Mouse (Mus musculus) erythroblast, embryonic 14.5 days (primary cell): ENCODE results near the gene Fblim1. TPM values are rescaled to one million over a fixed set of nuclear protein-coding genes. Genes with fewer than 3 reads are reported as not detected.

Experiments used
- H3K27me3 ChIP-seq: 2 replicates; pipeline ENCODE4 v1.6.1; 2012; ENCODE audit warnings: inconsistent platforms; ENCODE audit not compliant: control insufficient read depth
- H3K36me3 ChIP-seq: 2 replicates; pipeline ENCODE4 v1.6.1; 2012; ENCODE audit warnings: mild to moderate bottlenecking, inconsistent platforms; ENCODE audit not compliant: control insufficient read depth
- H3K4me1 ChIP-seq: 2 replicates; pipeline ENCODE4 v1.6.1; 2012; ENCODE audit warnings: inconsistent platforms; ENCODE audit not compliant: control insufficient read depth
- H3K4me3 ChIP-seq: replicated peaks from 2 replicates; pipeline ENCODE3; 2012; ENCODE audit warnings: moderate library complexity, mild to moderate bottlenecking, inconsistent platforms
- H3K9me3 ChIP-seq: 2 replicates; pipeline ENCODE4 v1.6.1; 2012; ENCODE audit warnings: low read length, inconsistent platforms, mixed read lengths; ENCODE audit not compliant: control insufficient read depth
- GATA1 ChIP-seq: IDR thresholded peaks from 2 replicates; pipeline ENCODE4 v1.6.1; 2012; ENCODE audit warnings: low read length, inconsistent platforms, mixed read lengths
- TAL1 ChIP-seq: IDR thresholded peaks from 3 replicates; pipeline ENCODE4 v1.6.1; 2012; ENCODE audit warnings: low read length, inconsistent platforms, mixed read lengths
- polyA plus RNA-seq: library from polyadenylated mRNA; stranded (reverse); fragments of >175 nt; gene quantifications from 2 replicates; pipeline ENCODE4 v1.2.3, GENCODE M21; 2012

The Fblim1 gene
- polyA plus RNA-seq, 1 experiment: 0.02 TPM

DNA sequence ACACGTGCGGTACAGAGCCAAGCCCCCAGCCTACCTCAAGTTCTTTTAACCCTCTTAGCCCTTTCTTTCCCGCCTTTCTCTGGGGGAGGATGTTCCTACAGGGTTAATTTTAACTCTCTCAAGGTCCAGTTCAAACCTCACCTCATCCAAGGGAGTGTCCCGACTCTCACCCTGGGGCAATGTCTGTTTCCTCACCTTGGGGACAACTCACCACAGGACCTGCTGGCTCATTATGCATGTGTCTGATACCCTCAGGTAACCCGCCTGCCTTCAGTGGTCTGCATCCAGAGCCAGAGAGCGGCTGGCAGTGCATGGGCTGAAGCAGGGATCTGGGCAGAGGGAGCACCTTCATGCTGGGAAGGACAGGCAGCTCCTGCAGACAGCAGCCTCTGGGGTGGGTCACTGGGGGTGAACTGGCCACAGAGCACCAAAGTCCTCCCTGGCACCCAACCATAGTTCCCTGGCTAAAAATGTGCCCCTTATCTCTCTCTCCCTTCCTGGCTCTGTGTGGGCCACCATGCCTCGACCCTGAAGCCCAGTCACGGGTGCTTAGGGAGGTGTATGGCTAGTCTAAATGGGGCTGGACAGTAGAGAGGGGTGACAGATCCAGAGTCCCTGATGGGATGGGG is 9.1 kb downstream of the Fblim1 start:
- peaks cover 54% of the 10 kb centered on the region for H3K27me3 ChIP-seq
- no peaks in the 10 kb centered on the region for H3K9me3 ChIP-seq
- no peak for TF ChIP-seq GATA1
- TF ChIP-seq TAL1: no peak
- H3K36me3 ChIP-seq: no peaks in the 10 kb centered on the region
- H3K4me3 ChIP-seq: no peak overlapping the region
- no peaks in the 10 kb centered on the region for H3K4me1 ChIP-seq

GRCm38 (mm10) chr4:141595605-141596268 is 10.2 kb downstream of the Fblim1 start:
- Histone ChIP-seq H3K9me3 (no peaks in the 10 kb centered on the region), H3K4me3 (no peak overlapping the region), H3K27me3 (peaks cover 45% of the 10 kb centered on the region), H3K36me3 (no peaks in the 10 kb centered on the region), H3K4me1 (no peaks in the 10 kb centered on the region)
- TF ChIP-seq GATA1: no peak
- no peak for TF ChIP-seq TAL1

DNA sequence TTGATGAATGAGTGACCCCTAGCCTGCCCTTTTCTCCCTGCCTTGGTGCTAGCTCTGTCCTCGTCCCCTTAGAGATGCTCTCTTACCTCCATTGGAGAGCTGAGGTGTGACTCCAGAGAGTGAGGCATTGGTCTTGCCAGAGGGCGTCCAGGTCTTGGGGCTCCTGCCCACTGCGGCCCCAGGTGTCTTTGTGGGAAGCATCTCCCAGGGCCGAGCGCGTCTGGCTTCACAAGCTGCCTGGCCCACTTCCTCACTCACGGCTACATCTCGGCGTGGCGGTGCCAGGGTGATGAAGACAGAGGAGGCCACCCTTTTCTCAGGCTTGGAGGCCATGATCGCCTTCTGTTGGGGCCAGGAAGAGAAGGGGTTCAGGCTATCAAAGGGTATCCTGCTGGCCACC is 10.8 kb downstream of the Fblim1 start:
- Histone ChIP-seq H3K4me3 (no peak overlapping the region), H3K9me3 (no peaks in the 10 kb centered on the region), H3K4me1 (no peaks in the 10 kb centered on the region), H3K27me3 (peaks cover 39% of the 10 kb centered on the region), H3K36me3 (no peaks in the 10 kb centered on the region)
- TF ChIP-seq GATA1 (no peak), TAL1 (no peak)

DNA sequence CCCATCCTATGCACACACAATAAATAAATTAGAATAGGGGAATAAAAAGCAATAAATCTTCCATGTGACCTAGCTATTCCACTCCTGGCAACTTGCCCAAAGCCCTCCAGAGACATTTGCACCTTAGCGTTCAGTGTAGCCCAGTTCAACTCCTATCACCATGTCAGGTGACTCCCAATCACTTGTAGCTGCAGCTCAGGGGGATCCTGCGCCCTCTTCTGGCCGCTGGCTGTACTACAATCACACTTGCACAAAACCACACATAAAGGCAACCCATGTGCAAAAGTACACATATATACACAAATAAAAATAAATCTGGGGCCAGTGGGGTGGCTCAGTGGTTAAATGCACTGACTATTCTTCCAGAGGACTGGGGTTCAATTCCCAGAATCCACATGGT is 14.3 kb downstream of the Fblim1 start:
- Histone ChIP-seq H3K4me1 (no peaks in the 10 kb centered on the region), H3K9me3 (no peaks in the 10 kb centered on the region), H3K36me3 (no peaks in the 10 kb centered on the region), H3K4me3 (no peak overlapping the region), H3K27me3 (peaks cover 3% of the 10 kb centered on the region)
- TF ChIP-seq GATA1 (no peak), TAL1 (no peak)

- no peaks in the 10 kb centered on the region for H3K36me3 ChIP-seq
- H3K27me3 ChIP-seq: no peaks in the 10 kb centered on the region
- TF ChIP-seq TAL1 (no peak), GATA1 (no peak)
- no peaks in the 10 kb centered on the region for H3K9me3 ChIP-seq
- no peaks in the 10 kb centered on the region for H3K4me1 ChIP-seq
- no peak overlapping the region for H3K4me3 ChIP-seq
Observed at GRCm38 (mm10) chr4:141583919-141584318, 22.0 kb downstream of the Fblim1 start.

DNA sequence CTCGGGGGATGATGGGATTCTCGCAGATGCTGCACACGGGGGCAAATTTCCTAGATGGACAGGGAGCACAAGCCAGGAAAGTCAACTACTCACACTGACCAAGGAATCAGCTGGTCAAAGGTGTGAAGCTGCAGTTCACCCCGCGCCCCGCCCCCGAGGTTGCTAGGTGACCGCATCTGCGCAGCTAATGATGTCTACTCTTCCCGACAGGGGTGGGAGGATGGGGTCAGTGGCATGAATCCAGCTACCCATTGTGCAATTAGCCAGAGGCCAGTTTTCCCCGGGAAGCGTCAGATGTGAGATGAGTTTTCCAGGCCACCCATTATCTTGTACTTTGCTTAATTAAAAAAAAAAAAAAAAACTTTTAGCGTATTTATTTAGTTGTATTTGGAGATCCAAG is 24.8 kb downstream of the Fblim1 start:
- H3K4me3 ChIP-seq: no peak overlapping the region
- peaks cover 3% of the 10 kb centered on the region; the same call in 1 of the 2 replicates for H3K9me3 ChIP-seq
- TF ChIP-seq GATA1: no peak
- no peak for TF ChIP-seq TAL1
- no peaks in the 10 kb centered on the region for H3K27me3 ChIP-seq
- H3K36me3 ChIP-seq: no peaks in the 10 kb centered on the region
- no peaks in the 10 kb centered on the region; the same call in 1 of the 2 replicates for H3K4me1 ChIP-seq

- H3K4me1 ChIP-seq: no peaks in the 10 kb centered on the region; the same call in 1 of the 2 replicates
- H3K4me3 ChIP-seq: no peak overlapping the region
- H3K27me3 ChIP-seq: peaks cover under 1% of the 10 kb centered on the region; the same call in 1 of the 2 replicates
- H3K36me3 ChIP-seq: no peaks in the 10 kb centered on the region
- peaks cover 3% of the 10 kb centered on the region; the same call in 1 of the 2 replicates for H3K9me3 ChIP-seq
- no peak for TF ChIP-seq GATA1
- TF ChIP-seq TAL1: no peak
Observed at GRCm38 (mm10) chr4:141578833-141579232, 27.1 kb downstream of the Fblim1 start.

- Histone ChIP-seq H3K27me3 (peaks cover 5% of the 10 kb centered on the region; the same call in 1 of the 2 replicates), H3K4me1 (no peaks in the 10 kb centered on the region; the same call in 1 of the 2 replicates), H3K9me3 (peaks cover 3% of the 10 kb centered on the region; the same call in 1 of the 2 replicates), H3K36me3 (no peaks in the 10 kb centered on the region), H3K4me3 (no peak overlapping the region)
- no peak for TF ChIP-seq GATA1
- TF ChIP-seq TAL1: no peak
Observed at GRCm38 (mm10) chr4:141576877-141577276, 29.0 kb downstream of the Fblim1 start.

DNA sequence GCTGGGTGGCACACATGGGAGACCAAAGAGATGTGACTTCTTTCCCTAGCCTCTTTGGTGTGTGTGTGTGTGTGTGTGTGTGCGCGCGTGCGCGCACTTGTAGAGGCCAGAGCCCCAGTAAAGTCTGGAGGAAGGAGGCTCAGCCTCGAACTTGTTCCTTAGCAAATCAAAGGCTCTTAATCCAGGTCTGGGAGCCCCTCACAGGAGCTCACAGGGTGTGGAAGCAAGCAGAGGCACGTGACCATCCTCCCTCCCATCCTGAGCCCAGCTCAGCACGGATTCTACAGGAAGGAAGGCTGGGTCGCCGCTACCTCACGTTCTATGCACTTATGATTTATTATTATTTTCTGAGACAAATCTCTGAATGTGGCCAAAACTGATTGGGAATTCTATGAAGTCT is 29.5 kb downstream of the Fblim1 start:
- TF ChIP-seq TAL1 (no peak), GATA1 (no peak)
- Histone ChIP-seq H3K4me3 (no peak overlapping the region), H3K4me1 (peaks cover under 1% of the 10 kb centered on the region), H3K9me3 (peaks cover 3% of the 10 kb centered on the region; the same call in 1 of the 2 replicates), H3K27me3 (peaks cover 6% of the 10 kb centered on the region; the same call in 1 of the 2 replicates), H3K36me3 (no peaks in the 10 kb centered on the region)
